Mouse (Mus musculus) thymus, postnatal 0 days (tissue): Measurements from ENCODE around the gene Pnpo. TPM values are rescaled to one million over a fixed set of nuclear protein-coding genes. Genes with fewer than 3 reads are reported as not detected.

Experiments
- DNase-seq: peaks from one replicate; pipeline ENCODE4 v3.0.0-alpha.2; 2015; ENCODE audit warnings: low spot score
- polyA plus RNA-seq: library from polyadenylated mRNA; unstranded; fragments of >200 nt; fragmentation: Nextera tagmentation; extraction: Ambion mirVana; gene quantifications from 2 replicates; pipeline ENCODE4 v1.2.1, GENCODE M21; 2015

The Pnpo gene
- polyA plus RNA-seq, 1 experiment from 2014 or later = 39.5 TPM

GRCm38 (mm10) chr11:96938426-96938800 lies 5.4 kb downstream of the Pnpo start:
- no peak for DNase-seq

DNA sequence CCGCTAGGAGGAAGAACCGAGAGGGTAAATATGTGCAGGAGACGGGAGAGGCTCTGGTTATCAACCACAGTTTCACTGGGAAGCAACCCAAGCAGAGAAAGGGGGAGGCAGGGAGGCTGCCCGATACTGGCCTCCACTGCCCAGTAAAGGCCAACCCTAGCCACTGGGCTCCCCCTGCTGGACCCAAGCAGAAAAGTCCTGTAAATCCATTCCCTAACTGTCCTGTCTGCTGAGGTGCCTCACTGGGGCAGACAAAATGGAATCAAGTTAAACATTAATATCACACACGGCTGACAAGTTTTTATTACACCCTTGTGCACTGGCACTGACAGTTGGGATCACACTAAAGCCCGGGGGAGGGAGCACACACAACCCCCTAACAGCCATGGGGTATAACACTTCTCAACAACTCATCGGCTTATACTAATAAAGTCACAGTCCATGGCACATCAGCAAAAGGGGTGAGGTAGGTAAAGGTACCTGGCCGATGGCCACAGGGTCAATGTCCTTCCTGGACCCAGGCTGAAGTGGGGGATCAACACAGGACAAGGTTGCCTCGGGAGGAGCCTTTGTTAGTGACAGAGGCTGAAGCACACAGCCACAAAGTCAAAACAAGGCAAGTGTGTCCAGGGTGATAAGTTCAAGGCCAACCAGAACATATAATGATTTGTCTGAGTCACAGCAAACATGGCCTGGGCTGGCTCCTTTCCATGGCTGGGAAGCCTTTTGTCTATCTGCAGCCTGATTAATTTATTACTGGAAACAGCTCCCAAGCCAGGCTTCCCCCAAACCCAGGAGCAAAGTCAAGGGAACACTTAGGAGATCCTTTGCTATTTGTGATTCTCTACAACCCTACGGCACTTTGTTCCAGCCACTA lies 6.0 kb downstream of the Pnpo start:
- no peak for DNase-seq

DNA sequence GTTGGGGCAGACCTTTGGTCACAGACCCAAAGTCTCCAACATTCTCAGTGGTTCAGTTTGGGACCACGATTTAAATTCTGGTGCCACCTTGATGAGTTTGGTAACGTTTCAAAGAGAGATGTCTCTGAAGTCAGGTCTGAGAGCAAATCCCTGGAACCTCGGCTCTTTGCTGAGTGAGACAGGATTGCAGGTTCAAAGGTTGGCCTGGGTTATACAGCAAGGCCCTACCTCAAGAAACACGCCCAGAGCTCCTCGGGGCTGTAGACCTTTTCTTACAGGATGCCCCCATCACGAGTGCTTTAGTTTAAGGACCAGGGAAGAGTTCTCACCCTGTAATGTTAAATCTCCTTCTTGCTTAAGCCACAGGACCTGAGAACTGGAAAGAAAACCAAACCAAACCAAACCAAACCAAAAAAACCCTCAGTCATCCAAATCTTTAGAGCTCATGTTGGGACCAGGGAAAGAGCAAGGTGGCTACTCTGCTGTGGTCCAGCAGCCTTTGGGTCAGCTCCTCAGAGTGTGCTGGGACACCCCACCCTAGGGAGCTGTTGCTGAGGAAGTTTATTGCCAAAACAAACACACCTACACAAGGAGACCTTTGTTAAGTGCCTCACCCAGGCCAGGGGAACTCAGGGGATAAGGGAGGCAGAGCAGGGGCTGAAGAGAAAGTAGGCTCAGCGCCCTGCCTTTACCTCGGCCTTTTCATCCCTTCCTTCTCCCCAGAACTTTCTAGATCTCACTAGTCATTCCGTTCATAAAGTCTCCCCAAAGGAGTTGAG lies 7.7 kb downstream of the Pnpo start:
- no peak for DNase-seq

DNA sequence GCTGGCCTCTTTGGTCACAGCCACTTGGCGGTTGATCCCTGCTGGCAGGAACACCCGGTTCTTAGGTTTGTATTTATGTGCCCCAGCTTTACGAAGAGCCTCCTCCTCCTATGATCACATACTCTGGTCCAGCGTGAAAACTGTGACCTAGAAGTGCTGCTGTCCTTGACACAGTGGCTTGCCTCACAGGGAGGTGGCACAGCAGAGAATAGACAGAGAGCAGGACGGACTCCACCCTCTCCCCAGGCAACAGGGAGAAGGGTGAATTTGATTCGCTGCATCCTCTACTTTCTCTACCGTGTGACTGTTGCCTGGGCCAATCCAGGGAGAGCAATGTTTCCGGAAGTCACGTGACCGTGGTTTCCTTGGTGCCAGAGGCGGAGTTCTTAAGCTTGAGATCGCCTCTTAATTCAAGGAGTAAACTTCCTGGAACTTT lies 8.8 kb downstream of the Pnpo start:
- peak; percentile 73 for DNase-seq

GRCm38 (mm10) chr11:96933562-96934276 lies 10.1 kb downstream of the Pnpo start:
- DNase-seq = no peak

DNA sequence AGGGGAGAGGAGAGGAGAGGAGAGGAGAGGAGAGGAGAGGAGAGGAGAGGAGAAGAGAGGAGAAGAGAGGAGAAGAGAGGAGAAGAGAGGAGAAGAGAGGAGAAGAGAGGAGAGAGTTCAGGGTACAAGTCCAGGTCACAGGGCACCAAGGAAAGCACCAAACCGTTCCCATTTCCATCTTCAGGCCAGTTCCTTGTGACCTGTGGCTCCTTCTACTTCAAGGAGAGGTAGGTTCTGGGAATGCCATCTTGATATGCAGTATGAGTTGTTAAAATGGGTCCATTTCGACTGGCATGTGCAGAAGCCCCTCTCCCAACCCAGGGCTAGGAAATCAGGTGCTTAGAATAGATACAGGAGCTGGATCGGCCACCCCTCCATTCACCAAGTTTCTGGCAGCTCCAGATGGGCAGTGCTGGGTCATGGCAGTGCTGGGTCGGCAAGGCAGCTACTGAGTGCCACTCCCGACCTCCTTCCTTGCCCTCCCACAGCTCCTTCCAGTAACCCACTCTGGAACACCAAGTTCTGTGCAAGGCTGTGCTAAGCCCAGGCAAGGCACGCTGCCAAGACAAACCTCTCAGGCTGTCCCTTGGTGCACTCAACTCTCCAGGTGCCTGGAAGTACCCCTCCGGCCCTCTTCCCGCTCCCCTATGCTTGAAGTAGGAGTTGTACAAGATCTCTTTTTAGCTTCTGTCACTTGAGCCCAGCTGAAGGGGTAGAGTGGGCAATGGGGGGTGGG lies 12.3 kb downstream of the Pnpo start:
- DNase-seq = no peak

DNA sequence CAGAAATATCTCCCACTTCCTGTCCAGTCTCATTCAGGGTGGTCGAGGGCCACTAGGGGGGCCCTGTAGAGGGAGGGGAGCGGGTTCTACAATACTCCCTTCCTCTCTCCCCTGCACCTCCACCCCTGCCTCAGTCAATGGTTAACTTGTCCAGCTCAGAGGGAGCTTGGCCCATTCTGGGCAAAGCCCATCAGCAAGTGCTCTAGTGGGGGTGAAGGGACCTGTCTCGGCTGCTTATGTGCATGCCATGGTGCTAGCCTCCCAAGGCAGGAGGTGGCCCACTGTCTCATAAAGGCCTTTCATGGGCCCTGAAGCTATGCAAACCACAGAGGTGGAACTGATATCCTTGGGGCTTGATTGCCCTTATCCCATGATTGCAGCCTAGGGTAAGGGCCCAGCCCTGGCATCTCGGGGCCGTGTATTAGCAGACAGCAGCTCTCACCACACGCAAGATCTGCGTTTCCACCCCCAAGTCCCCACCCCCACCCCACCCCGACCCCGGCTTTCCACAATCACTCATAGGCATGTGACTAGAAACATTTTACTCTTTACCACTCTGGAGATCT lies 13.9 kb downstream of the Pnpo start:
- DNase-seq = no peak

DNA sequence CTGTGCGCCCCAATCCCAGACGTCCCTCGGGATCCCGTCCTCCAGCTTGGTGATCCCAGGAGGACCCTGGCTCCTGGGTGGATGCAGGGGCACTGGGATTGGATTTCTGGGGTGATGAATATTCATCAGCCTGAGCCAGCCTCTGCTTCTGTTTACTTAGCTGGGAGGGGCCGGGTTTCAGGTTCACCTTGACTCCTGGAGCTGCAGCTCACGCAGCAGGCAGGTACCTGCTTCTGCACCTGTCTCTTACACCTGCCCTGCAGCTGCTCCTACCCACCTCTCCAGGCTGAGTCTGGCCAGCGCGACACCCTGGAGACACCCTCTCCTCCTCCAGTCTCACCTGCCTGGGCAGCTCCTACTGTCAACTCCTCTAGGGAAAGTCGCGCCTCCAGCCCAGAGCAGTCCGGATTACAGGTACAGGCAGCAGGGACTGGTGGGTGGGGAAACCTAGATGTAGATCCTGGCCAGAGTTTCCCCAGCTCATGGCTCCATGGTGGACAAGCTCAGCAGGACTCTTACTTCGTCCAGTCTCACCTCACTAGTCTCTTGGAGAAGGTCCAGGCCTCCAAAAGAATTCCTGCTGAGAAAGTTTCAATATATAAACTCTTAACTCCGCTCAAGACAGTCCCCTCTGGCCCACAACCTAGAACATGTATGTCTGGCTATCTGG lies 14.6 kb downstream of the Pnpo start:
- DNase-seq = no peak

GRCm38 (mm10) chr11:96928691-96929090 lies 15.1 kb downstream of the Pnpo start:
- DNase-seq = no peak

GRCm38 (mm10) chr11:96928088-96928487 lies 15.7 kb downstream of the Pnpo start, which contains the start of gene Prr15l:
Prr15l (plus strand) TSS chr11:96928104.
- no peak for DNase-seq

DNA sequence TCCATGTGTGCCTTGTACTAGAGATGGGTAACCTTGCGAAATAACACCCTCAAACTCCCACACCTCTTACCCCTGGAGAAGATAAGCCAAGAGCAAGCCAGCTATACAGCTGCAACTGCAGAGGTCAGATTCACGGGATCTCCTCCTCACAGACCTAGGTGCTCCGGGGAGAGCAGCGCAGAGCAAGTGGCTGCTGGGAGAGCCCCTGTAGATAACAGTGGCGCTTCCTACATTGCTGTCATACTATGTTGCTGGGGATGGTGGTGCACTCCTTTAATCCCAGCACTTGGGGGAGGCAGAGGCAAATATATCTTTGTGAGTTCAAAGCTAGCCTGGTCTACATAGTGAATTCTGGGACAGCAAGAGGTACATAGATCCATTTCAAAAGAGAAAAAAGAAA lies 17.2 kb downstream of the Pnpo start:
- DNase-seq = no peak

DNA sequence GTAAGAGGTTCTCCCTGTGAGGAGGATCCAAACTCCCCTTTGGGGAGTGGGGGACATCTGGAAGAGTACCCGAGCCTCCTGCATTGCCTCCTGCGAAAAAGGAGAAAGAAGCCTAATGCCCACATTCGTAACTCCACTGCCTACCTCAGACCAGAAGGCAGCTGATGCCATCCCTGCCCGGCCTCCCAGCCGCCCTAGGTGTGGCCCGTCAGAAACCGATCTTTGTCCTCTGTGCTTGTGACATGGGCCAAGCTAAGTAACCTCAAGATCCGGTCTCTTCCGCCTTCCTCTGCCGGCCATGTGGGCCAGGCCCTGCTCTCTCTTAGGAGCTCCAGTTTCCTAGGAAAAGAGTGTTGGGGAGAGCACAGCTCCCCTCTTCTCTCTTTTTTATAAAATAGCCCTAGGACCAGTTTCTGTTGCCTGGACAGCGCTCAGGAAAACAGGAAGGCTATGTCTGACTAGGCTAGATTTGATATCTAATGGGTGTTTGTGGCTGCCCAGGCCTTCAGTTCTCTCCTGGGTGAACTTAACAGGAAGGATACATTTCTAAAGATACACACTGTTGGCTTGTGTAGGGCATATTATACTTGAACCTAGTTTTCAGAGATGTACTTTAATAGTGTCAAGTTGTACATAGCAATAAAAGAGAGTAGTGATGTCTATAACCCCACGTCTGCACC lies 18.2 kb downstream of the Pnpo start:
- DNase-seq = no peak

- peak; percentile 39 for DNase-seq
Observed at GRCm38 (mm10) chr11:96924861-96925260, 18.9 kb downstream of the Pnpo start.

DNA sequence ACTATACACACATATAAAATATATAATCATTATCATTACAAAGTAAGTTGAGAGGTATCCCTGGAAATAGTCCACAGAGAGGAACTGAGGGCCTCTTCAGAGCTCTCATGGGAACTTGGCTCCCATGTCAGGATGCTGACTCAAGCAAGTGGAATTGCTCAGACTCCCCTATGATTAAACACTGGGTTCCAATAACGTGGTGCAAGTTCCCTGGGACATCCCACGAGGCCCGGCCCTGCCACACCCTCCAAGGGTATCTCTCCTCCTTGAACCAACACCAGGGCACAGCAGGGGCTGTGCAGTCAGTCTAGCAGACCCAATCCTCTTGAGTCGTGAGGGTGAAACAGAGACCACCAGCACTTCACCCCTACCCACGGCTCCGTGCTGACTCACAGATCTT lies 24.8 kb downstream of the Pnpo start:
- DNase-seq = no peak

DNA sequence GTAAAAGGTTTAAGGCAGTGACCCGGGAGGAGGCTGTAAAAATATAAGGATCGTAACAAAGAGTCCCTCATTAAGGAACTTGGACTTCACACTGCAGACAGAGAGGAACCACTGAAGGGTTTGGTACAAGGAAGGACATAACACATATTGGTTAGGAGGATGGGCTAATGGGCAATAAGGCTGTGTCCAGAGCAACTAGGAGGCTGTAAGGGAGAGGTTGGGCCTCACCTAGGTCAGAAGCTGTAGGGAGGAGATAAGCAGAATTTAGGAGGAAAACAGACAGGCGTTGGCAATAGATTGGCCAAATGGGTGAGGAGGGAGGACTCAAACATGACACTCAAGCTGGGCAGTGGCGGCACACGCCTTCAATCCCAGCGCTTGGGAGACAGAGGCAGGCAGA lies 26.4 kb downstream of the Pnpo start:
- no peak for DNase-seq

DNA sequence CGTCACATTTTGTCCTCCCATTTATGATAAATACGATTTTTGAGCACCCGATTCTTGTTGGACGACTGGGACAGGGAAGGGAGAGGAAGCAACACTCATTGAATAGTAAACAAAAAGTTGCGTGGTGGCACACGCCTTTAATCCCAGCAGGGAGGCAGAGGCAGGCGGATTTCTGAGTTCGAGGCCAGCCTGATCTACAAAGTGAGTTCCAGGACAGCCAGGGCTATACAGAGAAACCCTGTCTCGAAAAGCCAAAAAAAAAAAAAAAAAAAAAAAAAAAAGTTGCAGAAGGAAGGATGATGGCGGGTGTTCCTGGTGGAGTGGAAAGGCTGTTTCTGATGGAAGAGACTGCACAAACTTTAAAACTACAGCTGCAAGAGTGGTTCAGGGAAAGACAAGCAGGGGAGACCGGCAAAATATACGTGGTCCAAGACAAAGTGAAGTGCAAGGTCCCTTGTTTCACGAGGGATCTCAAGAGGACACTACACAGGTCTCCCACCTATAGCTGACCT lies 26.8 kb downstream of the Pnpo start:
- DNase-seq = no peak

- peak; percentile 99 for DNase-seq
Observed at GRCm38 (mm10) chr11:96916044-96916884, 27.5 kb downstream of the Pnpo start, which contains the start of gene Cdk5rap3. Cdk5rap3 (minus strand) TSS chr11:96916496.

- peak; percentile 87 for DNase-seq
Observed at GRCm38 (mm10) chr11:96912682-96913081, 31.1 kb downstream of the Pnpo start.
